Comparison of ENCODE assay signal across 8 mouse cellular contexts in genomic region chr11:69802648-69803105, GRCm38 (mm10). TPM values are rescaled to one million over a fixed set of nuclear protein-coding genes. Genes with fewer than 3 reads are reported as not detected.
DNase-seq lines count a peak whose midpoint lies in the region; ATAC-seq and TF ChIP-seq lines count a peak whose summit lies in the region.

No protein-coding gene starts in this region.

- peak overlapping the region; percentile 67 for H3K4me3 ChIP-seq in embryonic facial prominence, embryonic 10.5 days
- H3K4me3 ChIP-seq in kidney, adult 2 months (ENCODE audit: insufficient read depth, low read depth, low read length): peak overlapping the region; percentile 45
- peak overlapping the region; percentile 60 for H3K4me3 ChIP-seq in limb, embryonic 15.5 days
- peak overlapping the region; percentile 74 for H3K4me3 ChIP-seq in midbrain, embryonic 15.5 days
- H3K4me3 ChIP-seq in stomach, embryonic 14.5 days (ENCODE audit: low read depth, low read length): peak overlapping the region; percentile 57

- peak overlapping the region; percentile 97 for H3K4me2 ChIP-seq in limb, embryonic 15.5 days
- peak overlapping the region; percentile 86 for H3K4me2 ChIP-seq in midbrain, embryonic 15.5 days
- peak overlapping the region; percentile 99 for H3K4me2 ChIP-seq in stomach, embryonic 14.5 days (replicated peaks; ENCODE audit: low read depth, low read length)

- no peak for TF ChIP-seq POLR2A in kidney, adult 2 months (IDR thresholded peaks at IDR 0.05; ENCODE audit: low read depth, low read length)

- ATAC-seq in limb, embryonic 15.5 days (ENCODE audit: insufficient number of reproducible peaks, low FRiP score, low TSS enrichment, low read depth): peak; percentile 26; the same call in 1 of the 2 replicates
- ATAC-seq in midbrain, embryonic 15.5 days (replicated peaks): peak; percentile 16; the same call in 1 of the 2 replicates
- ATAC-seq in stomach, embryonic 14.5 days (ENCODE audit: insufficient number of reproducible peaks, insufficient read depth, low FRiP score, low read depth): peak; percentile 24; the same call in 1 of the 2 replicates

- H3K9me3 ChIP-seq in embryonic facial prominence, embryonic 10.5 days: no peaks in the 10 kb centered on the region; the same call in 1 of the 2 replicates
- H3K9me3 ChIP-seq in limb, embryonic 15.5 days: no peaks in the 10 kb centered on the region
- no peaks in the 10 kb centered on the region for H3K9me3 ChIP-seq in midbrain, embryonic 15.5 days
- H3K9me3 ChIP-seq in stomach, embryonic 14.5 days (ENCODE audit: control insufficient read depth, low read depth, low read length): no peaks in the 10 kb centered on the region

- H3K27me3 ChIP-seq in embryonic facial prominence, embryonic 10.5 days (replicated peaks; ENCODE audit: low read depth, poor library complexity, severe bottlenecking): peaks cover 98% of the 10 kb centered on the region
- H3K27me3 ChIP-seq in kidney, adult 2 months (replicated peaks; ENCODE audit: control insufficient read depth, insufficient read depth, low read length): no peaks in the 10 kb centered on the region; the same call in 1 of the 2 replicates
- peaks cover 64% of the 10 kb centered on the region for H3K27me3 ChIP-seq in limb, embryonic 15.5 days
- H3K27me3 ChIP-seq in midbrain, embryonic 15.5 days (replicated peaks): peaks cover 23% of the 10 kb centered on the region
- H3K27me3 ChIP-seq in stomach, embryonic 14.5 days (ENCODE audit: control insufficient read depth, insufficient read depth, low read length): peaks cover 3% of the 10 kb centered on the region; the same call in 1 of the 2 replicates

- peaks cover 63% of the 10 kb centered on the region for H3K4me1 ChIP-seq in embryonic facial prominence, embryonic 10.5 days
- peaks cover 20% of the 10 kb centered on the region for H3K4me1 ChIP-seq in kidney, adult 2 months (ENCODE audit: control insufficient read depth, insufficient read depth, low read length)
- H3K4me1 ChIP-seq in limb, embryonic 15.5 days: peaks cover 62% of the 10 kb centered on the region
- peaks cover 59% of the 10 kb centered on the region for H3K4me1 ChIP-seq in midbrain, embryonic 15.5 days
- H3K4me1 ChIP-seq in stomach, embryonic 14.5 days (ENCODE audit: control insufficient read depth, insufficient read depth, low read length): peaks cover 47% of the 10 kb centered on the region

- no peaks in the 10 kb centered on the region for H3K36me3 ChIP-seq in embryonic facial prominence, embryonic 10.5 days (replicated peaks)
- no peaks in the 10 kb centered on the region for H3K36me3 ChIP-seq in kidney, adult 2 months (ENCODE audit: control insufficient read depth, insufficient read depth, low read length)
- H3K36me3 ChIP-seq in limb, embryonic 15.5 days: 0 out of 2 replicates have a peak, but pooled peaks cover 6% of the 10 kb centered on the region
- H3K36me3 ChIP-seq in midbrain, embryonic 15.5 days (replicated peaks): no peaks in the 10 kb centered on the region
- no peaks in the 10 kb centered on the region for H3K36me3 ChIP-seq in stomach, embryonic 14.5 days (ENCODE audit: control insufficient read depth, insufficient read depth, low read length)

- peak overlapping the region; percentile 40 for H3K9ac ChIP-seq in limb, embryonic 15.5 days
- peak overlapping the region; percentile 66 for H3K9ac ChIP-seq in midbrain, embryonic 15.5 days
- peak overlapping the region; percentile 48; the same call in 1 of the 2 replicates for H3K9ac ChIP-seq in stomach, embryonic 14.5 days (replicated peaks; ENCODE audit: low read depth, low read length)

- under 1% methylated on average over 33 of the region's 33 CpGs for WGBS in embryonic facial prominence, embryonic 10.5 days
- WGBS in kidney, adult 2 months: 2% methylated on average over 33 of the region's 33 CpGs
- under 1% methylated on average over 33 of the region's 33 CpGs for WGBS in limb, embryonic 15.5 days
- WGBS in midbrain, embryonic 15.5 days: 0% methylated on average over 28 of the region's 33 CpGs
- under 1% methylated on average over 33 of the region's 33 CpGs for WGBS in stomach, embryonic 14.5 days

- peak overlapping the region; percentile 63 for H3K27ac ChIP-seq in embryonic facial prominence, embryonic 10.5 days (replicated peaks)
- no peak overlapping the region for H3K27ac ChIP-seq in kidney, adult 2 months (ENCODE audit: insufficient read depth, low read depth, low read length)
- peak overlapping the region; percentile 59; the same call in 1 of the 2 replicates for H3K27ac ChIP-seq in limb, embryonic 15.5 days
- peak overlapping the region; percentile 76 for H3K27ac ChIP-seq in midbrain, embryonic 15.5 days
- H3K27ac ChIP-seq in stomach, embryonic 14.5 days (ENCODE audit: low read length): no peak overlapping the region

- no peak for TF ChIP-seq CTCF in kidney, adult 2 months (conservative IDR thresholded peaks at IDR 0.05; ENCODE audit: insufficient read depth, insufficient read length, low read depth, low read length)

- peak; percentile 59 to 78 for DNase-seq in left cerebral cortex, adult 18-20 months (ENCODE audit: low spot score in 2 of 2)
- no peak for DNase-seq in left cerebral cortex, adult 11 months (ENCODE audit: low spot score)
- peak; percentile 86 for DNase-seq in embryonic facial prominence, embryonic 10.5 days (ENCODE audit: low spot score)
- peak; percentile 89 for DNase-seq in heart, adult 8-10 months (ENCODE audit: low spot score)
- DNase-seq in kidney, adult 2 months: peak; percentile 87

RNA-seq across cellular contexts. Expression of gene Fgf11, which starts 1.0 kb away (rescaled TPM):
- 10 to 100 TPM; 17.1 to 18.5 TPM for total RNA-seq in left cerebral cortex, adult 18-20 months (2021)
- polyA plus RNA-seq in embryonic facial prominence, embryonic 10.5 days (2016; fragmentation: Nextera tagmentation; extraction: Ambion mirVana): 0.91 and 0.93 TPM in 2 replicates
- total RNA-seq in heart, adult 8-10 months (2022): 1 to 10 TPM; 2.1 to 3.3 (median 2.6) TPM
- polyA plus RNA-seq in kidney, adult 2 months (2012; rRNA removed): 2.6 and 3.3 TPM in 2 replicates
- polyA plus RNA-seq in limb, embryonic 15.5 days (2015; fragmentation: Nextera tagmentation; extraction: Ambion mirVana): 3.4 and 3.9 TPM in 2 replicates
- polyA plus RNA-seq in midbrain, embryonic 15.5 days (2015; fragmentation: Nextera tagmentation; extraction: Ambion mirVana): 3.7 and 4.5 TPM in 2 replicates
- 2.1 and 3.6 TPM in 2 replicates for polyA plus RNA-seq in stomach, embryonic 14.5 days (2014; fragmentation: Nextera tagmentation; extraction: Ambion mirVana)

RNA-seq across cellular contexts. Expression of gene Tmem102, which starts 2.7 kb away (rescaled TPM):
- total RNA-seq in left cerebral cortex, adult 18-20 months (2021): under 1 TPM in 1 of 2 experiments, not detected in 1; 0.26 TPM
- polyA plus RNA-seq in embryonic facial prominence, embryonic 10.5 days (2016; fragmentation: Nextera tagmentation; extraction: Ambion mirVana): 2.1 and 2.7 TPM in 2 replicates
- under 1 TPM; 0.14 to 0.57 (median 0.31) TPM for total RNA-seq in heart, adult 8-10 months (2022)
- 19.2 and 22.4 TPM in 2 replicates for polyA plus RNA-seq in kidney, adult 2 months (2012; rRNA removed)
- 8.1 and 8.9 TPM in 2 replicates for polyA plus RNA-seq in limb, embryonic 15.5 days (2015; fragmentation: Nextera tagmentation; extraction: Ambion mirVana)
- 0.74 and 0.86 TPM in 2 replicates for polyA plus RNA-seq in midbrain, embryonic 15.5 days (2015; fragmentation: Nextera tagmentation; extraction: Ambion mirVana)
- 12.2 and 15.0 TPM in 2 replicates for polyA plus RNA-seq in stomach, embryonic 14.5 days (2014; fragmentation: Nextera tagmentation; extraction: Ambion mirVana)

RNA-seq across cellular contexts. Expression of gene Chrnb1, which starts 6.9 kb away (rescaled TPM):
- total RNA-seq in left cerebral cortex, adult 18-20 months (2021): 1 to 10 TPM; 1.2 TPM
- 1.4 and 2.3 TPM in 2 replicates for polyA plus RNA-seq in embryonic facial prominence, embryonic 10.5 days (2016; fragmentation: Nextera tagmentation; extraction: Ambion mirVana)
- 1 to 10 TPM; 2.2 to 4.3 (median 3.8) TPM for total RNA-seq in heart, adult 8-10 months (2022)
- polyA plus RNA-seq in kidney, adult 2 months (2012; rRNA removed): 11.9 and 14.3 TPM in 2 replicates
- polyA plus RNA-seq in limb, embryonic 15.5 days (2015; fragmentation: Nextera tagmentation; extraction: Ambion mirVana): 18.6 and 30.0 TPM in 2 replicates
- 0.98 and 1.2 TPM in 2 replicates for polyA plus RNA-seq in midbrain, embryonic 15.5 days (2015; fragmentation: Nextera tagmentation; extraction: Ambion mirVana)
- 6.7 and 7.5 TPM in 2 replicates for polyA plus RNA-seq in stomach, embryonic 14.5 days (2014; fragmentation: Nextera tagmentation; extraction: Ambion mirVana)

RNA-seq across cellular contexts. Expression of gene Gm39566, which starts 12.4 kb away (rescaled TPM):
- not detected for total RNA-seq in left cerebral cortex, adult 18-20 months (2021)
- not detected in 2 replicates for polyA plus RNA-seq in embryonic facial prominence, embryonic 10.5 days (2016; fragmentation: Nextera tagmentation; extraction: Ambion mirVana)
- total RNA-seq in heart, adult 8-10 months (2022): not detected
- polyA plus RNA-seq in kidney, adult 2 months (2012; rRNA removed): 0.02 and 0.04 TPM in 2 replicates
- polyA plus RNA-seq in limb, embryonic 15.5 days (2015; fragmentation: Nextera tagmentation; extraction: Ambion mirVana): not detected in 2 replicates
- not detected in 2 replicates for polyA plus RNA-seq in midbrain, embryonic 15.5 days (2015; fragmentation: Nextera tagmentation; extraction: Ambion mirVana)
- not detected in 2 replicates for polyA plus RNA-seq in stomach, embryonic 14.5 days (2014; fragmentation: Nextera tagmentation; extraction: Ambion mirVana)

RNA-seq across cellular contexts. Expression of gene Spem2, which starts 15.6 kb away (rescaled TPM):
- not detected for total RNA-seq in left cerebral cortex, adult 18-20 months (2021)
- not detected in 2 replicates for polyA plus RNA-seq in embryonic facial prominence, embryonic 10.5 days (2016; fragmentation: Nextera tagmentation; extraction: Ambion mirVana)
- total RNA-seq in heart, adult 8-10 months (2022): not detected
- 0.20 and 0.26 TPM in 2 replicates for polyA plus RNA-seq in kidney, adult 2 months (2012; rRNA removed)
- not detected in 2 replicates for polyA plus RNA-seq in limb, embryonic 15.5 days (2015; fragmentation: Nextera tagmentation; extraction: Ambion mirVana)
- polyA plus RNA-seq in midbrain, embryonic 15.5 days (2015; fragmentation: Nextera tagmentation; extraction: Ambion mirVana): not detected in 2 replicates
- not detected in 2 replicates for polyA plus RNA-seq in stomach, embryonic 14.5 days (2014; fragmentation: Nextera tagmentation; extraction: Ambion mirVana)

Comparison
In these comparisons a context has a peak if more than half of its experiments do, and no peak if none do; other contexts are left out.
1. H3K27ac ChIP-seq: peak in embryonic facial prominence, embryonic 10.5 days (single experiment), limb, embryonic 15.5 days (single experiment) and midbrain, embryonic 15.5 days (single experiment); none in kidney, adult 2 months (single experiment) and stomach, embryonic 14.5 days (single experiment).
2. Peak in every context shown above with its lines, with median percentiles within 50 percentile points of each other: H3K4me3 ChIP-seq, ATAC-seq, H3K4me2 ChIP-seq and H3K9ac ChIP-seq.